Mouse (Mus musculus): ENCODE data around the gene Inpp4a. TPM values are rescaled to one million over a fixed set of nuclear protein-coding genes. Genes with fewer than 3 reads are reported as not detected.
A peak's percentile ranks its signal among the peaks of the same experiment; 100 is the strongest.

Inpp4a gene
- polyA plus RNA-seq, 1 experiment: 4.9 TPM

DNA sequence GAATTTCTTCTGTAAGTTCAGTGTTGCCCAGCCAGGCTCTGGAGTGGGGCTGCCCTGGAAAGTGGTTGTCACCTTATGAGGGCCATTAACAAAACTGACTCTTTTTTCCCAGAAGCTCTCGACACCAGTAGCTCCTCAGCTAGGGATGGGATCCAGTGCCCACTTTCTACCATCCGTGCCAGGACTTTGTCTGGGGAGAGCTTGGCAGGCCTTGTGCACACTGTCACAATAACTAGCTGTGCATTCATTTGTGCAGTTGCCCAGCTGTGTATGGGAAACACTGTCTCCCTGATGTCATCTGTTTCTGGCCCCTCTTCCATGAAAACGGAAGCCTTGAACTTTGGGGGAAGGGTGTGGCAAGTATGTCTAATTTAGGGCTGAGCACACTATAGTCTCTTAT, 33.1 kb downstream of the Inpp4a start:
- Histone ChIP-seq H3K36me3 (ENCODE audit: control insufficient read depth, insufficient read depth) (no peaks in the 10 kb centered on the region), H3K4me2 (ENCODE audit: low read depth) (no peak overlapping the region), H3ac (ENCODE audit: control insufficient read depth, insufficient read length) (no peak overlapping the region), H3K79me2 (ENCODE audit: control insufficient read depth, insufficient read depth) (no peaks in the 10 kb centered on the region), H3K4me3 (no peak overlapping the region), H3K27me3 (ENCODE audit: control insufficient read depth, insufficient read depth, insufficient read length) (no peaks in the 10 kb centered on the region)
- TF ChIP-seq E2F4 (IDR thresholded peaks at IDR 0.05; ENCODE audit: insufficient read depth) (no peak), SRF (IDR thresholded peaks at IDR 0.05; ENCODE audit: control insufficient read depth, insufficient read length, low read depth) (no peak), POLR2AphosphoS2 (IDR thresholded peaks at IDR 0.05; ENCODE audit: insufficient read length, low read depth) (no peak), TCF12 (IDR thresholded peaks at IDR 0.05; ENCODE audit: insufficient read depth, poor library complexity, severe bottlenecking) (no peak), TCF3 (IDR thresholded peaks at IDR 0.05; ENCODE audit: insufficient read length, low read depth) (no peak), CEBPB (IDR thresholded peaks at IDR 0.05; ENCODE audit: insufficient read depth, poor library complexity, severe bottlenecking) (no peak), MYOG (IDR thresholded peaks at IDR 0.05; ENCODE audit: control insufficient read depth in 1 of 3, insufficient read depth in 1 of 3, insufficient read length in 2 of 3, low read depth in 2 of 3) (no peak), REST (IDR thresholded peaks at IDR 0.05; ENCODE audit: insufficient read depth, insufficient read length) (no peak), USF1 (IDR thresholded peaks at IDR 0.05; ENCODE audit: low read depth) (no peak), MAX (IDR thresholded peaks at IDR 0.05; ENCODE audit: low read depth) (no peak)

GRCm38 (mm10) chr1:37333741-37334440, 34.2 kb downstream of the Inpp4a start:
- H3K4me3 ChIP-seq: no peak overlapping the region
- TF ChIP-seq MYOD1 (IDR thresholded peaks at IDR 0.05; ENCODE audit: control insufficient read depth in 1 of 3, insufficient read length in 2 of 3, low read depth in 2 of 3): no peak
- TF ChIP-seq REST (IDR thresholded peaks at IDR 0.05; ENCODE audit: insufficient read depth, insufficient read length): no peak
- TF ChIP-seq SRF (IDR thresholded peaks at IDR 0.05; ENCODE audit: control insufficient read depth, insufficient read length, low read depth): no peak
- no peak for TF ChIP-seq TCF12 (IDR thresholded peaks at IDR 0.05; ENCODE audit: insufficient read depth, poor library complexity, severe bottlenecking)
- TF ChIP-seq TCF3 (IDR thresholded peaks at IDR 0.05; ENCODE audit: insufficient read length, low read depth): no peak
- no peak for TF ChIP-seq USF1 (IDR thresholded peaks at IDR 0.05; ENCODE audit: low read depth)
- TF ChIP-seq POLR2A (IDR thresholded peaks at IDR 0.05; ENCODE audit: insufficient read length, low read depth): no peak
- no peak for TF ChIP-seq MAX (IDR thresholded peaks at IDR 0.05; ENCODE audit: low read depth)
- TF ChIP-seq CEBPB (IDR thresholded peaks at IDR 0.05; ENCODE audit: insufficient read depth, poor library complexity, severe bottlenecking): no peak
- no peak overlapping the region for H3ac ChIP-seq (ENCODE audit: control insufficient read depth, insufficient read length)
- no peaks in the 10 kb centered on the region for H3K79me2 ChIP-seq (ENCODE audit: control insufficient read depth, insufficient read depth)
- H3K27me3 ChIP-seq (ENCODE audit: control insufficient read depth, insufficient read depth, insufficient read length): no peaks in the 10 kb centered on the region
- H3K36me3 ChIP-seq (ENCODE audit: control insufficient read depth, insufficient read depth): no peaks in the 10 kb centered on the region
- no peak overlapping the region for H3K4me2 ChIP-seq (ENCODE audit: low read depth)

- TF ChIP-seq CEBPB (IDR thresholded peaks at IDR 0.05; ENCODE audit: insufficient read depth, poor library complexity, severe bottlenecking): no peak
- peak in 1 of 3 experiments; percentile 23 for TF ChIP-seq MYOD1 (IDR thresholded peaks at IDR 0.05; ENCODE audit: control insufficient read depth in 1 of 3, insufficient read length in 2 of 3, low read depth in 2 of 3)
- TF ChIP-seq POLR2A (IDR thresholded peaks at IDR 0.05; ENCODE audit: insufficient read length, low read depth): no peak
- peak in 2 of 3 experiments; percentile 8 to 45 for TF ChIP-seq MYOG (IDR thresholded peaks at IDR 0.05; ENCODE audit: control insufficient read depth in 1 of 3, insufficient read depth in 1 of 3, insufficient read length in 2 of 3, low read depth in 2 of 3)
- TF ChIP-seq E2F4 (IDR thresholded peaks at IDR 0.05; ENCODE audit: insufficient read depth): no peak
- no peak for TF ChIP-seq USF1 (IDR thresholded peaks at IDR 0.05; ENCODE audit: low read depth)
- TF ChIP-seq POLR2AphosphoS2 (IDR thresholded peaks at IDR 0.05; ENCODE audit: insufficient read length, low read depth): no peak
These were observed 36.4 kb downstream of the Inpp4a start for GRCm38 (mm10) chr1:37336022-37336421.

GRCm38 (mm10) chr1:37336794-37337193, 37.1 kb downstream of the Inpp4a start:
- H3K27me3 ChIP-seq (ENCODE audit: control insufficient read depth, insufficient read depth, insufficient read length): no peaks in the 10 kb centered on the region

More at GRCm38 (mm10) chr1:37336022-37336421, 36.4 kb downstream of the Inpp4a start:
- Histone ChIP-seq H3K4me2 (ENCODE audit: low read depth) (no peak overlapping the region), H3K4me3 (no peak overlapping the region), H3K36me3 (ENCODE audit: control insufficient read depth, insufficient read depth) (no peaks in the 10 kb centered on the region), H3K79me2 (ENCODE audit: control insufficient read depth, insufficient read depth) (no peaks in the 10 kb centered on the region), H3K27me3 (ENCODE audit: control insufficient read depth, insufficient read depth, insufficient read length) (no peaks in the 10 kb centered on the region), H3ac (ENCODE audit: control insufficient read depth, insufficient read length) (no peak overlapping the region)

DNA sequence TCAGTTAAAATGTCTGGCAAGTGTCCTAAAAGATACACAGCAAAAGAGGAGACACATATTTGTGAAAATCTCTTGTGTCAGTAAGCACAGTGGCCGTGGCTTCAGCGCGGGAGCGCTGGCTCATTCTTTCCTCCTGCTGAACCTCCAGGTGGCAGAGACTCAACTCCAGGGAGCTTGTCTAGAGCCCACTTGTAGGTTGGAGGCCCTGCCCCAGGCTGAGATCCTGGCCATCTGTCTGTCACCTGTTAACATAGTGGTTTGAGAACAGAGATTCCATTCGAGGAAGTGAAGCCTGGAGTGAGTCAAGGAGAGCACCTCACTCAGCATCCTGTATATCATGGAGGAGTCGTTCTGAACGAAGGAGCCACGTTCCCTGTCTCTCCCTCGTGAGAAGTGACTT, 37.6 kb downstream of the Inpp4a start:
- no peaks in the 10 kb centered on the region for H3K36me3 ChIP-seq (ENCODE audit: control insufficient read depth, insufficient read depth)
- no peak overlapping the region for H3K4me3 ChIP-seq
- no peaks in the 10 kb centered on the region for H3K27me3 ChIP-seq (ENCODE audit: control insufficient read depth, insufficient read depth, insufficient read length)
- H3K79me2 ChIP-seq (ENCODE audit: control insufficient read depth, insufficient read depth): no peaks in the 10 kb centered on the region
- no peak overlapping the region for H3ac ChIP-seq (ENCODE audit: control insufficient read depth, insufficient read length)
- no peak overlapping the region for H3K4me2 ChIP-seq (ENCODE audit: low read depth)
- TF ChIP-seq USF1 (IDR thresholded peaks at IDR 0.05; ENCODE audit: low read depth) (no peak), MYOD1 (IDR thresholded peaks at IDR 0.05; ENCODE audit: control insufficient read depth in 1 of 3, insufficient read length in 2 of 3, low read depth in 2 of 3) (peak in 1 of 3 experiments; percentile 8), MYOG (IDR thresholded peaks at IDR 0.05; ENCODE audit: control insufficient read depth in 1 of 3, insufficient read depth in 1 of 3, insufficient read length in 2 of 3, low read depth in 2 of 3) (no peak), TCF3 (IDR thresholded peaks at IDR 0.05; ENCODE audit: insufficient read length, low read depth) (no peak), E2F4 (IDR thresholded peaks at IDR 0.05; ENCODE audit: insufficient read depth) (no peak)

More at GRCm38 (mm10) chr1:37336794-37337193, 37.1 kb downstream of the Inpp4a start:
- TF ChIP-seq TCF12 (IDR thresholded peaks at IDR 0.05; ENCODE audit: insufficient read depth, poor library complexity, severe bottlenecking): no peak
- no peak for TF ChIP-seq USF1 (IDR thresholded peaks at IDR 0.05; ENCODE audit: low read depth)
- no peak for TF ChIP-seq MYOD1 (IDR thresholded peaks at IDR 0.05; ENCODE audit: control insufficient read depth in 1 of 3, insufficient read length in 2 of 3, low read depth in 2 of 3)
- no peaks in the 10 kb centered on the region for H3K36me3 ChIP-seq (ENCODE audit: control insufficient read depth, insufficient read depth)
- no peak overlapping the region for H3ac ChIP-seq (ENCODE audit: control insufficient read depth, insufficient read length)
- H3K4me2 ChIP-seq (ENCODE audit: low read depth): no peak overlapping the region
- H3K4me3 ChIP-seq: no peak overlapping the region
- no peaks in the 10 kb centered on the region for H3K79me2 ChIP-seq (ENCODE audit: control insufficient read depth, insufficient read depth)

Data from myocyte (in vitro differentiated cells).